Mouse (Mus musculus) embryonic fibroblast, embryonic 13.5 days (primary cell): ENCODE results near the gene Sfrp4.

Experiments used
- CTCF ChIP-seq: IDR thresholded peaks from 2 replicates; pipeline ENCODE4 v1.5.1; 2011; ENCODE audit warnings: mild to moderate bottlenecking, control low read depth, low read length, moderate library complexity, borderline replicate concordance; ENCODE audit not compliant: insufficient read depth
- POLR2A ChIP-seq: IDR thresholded peaks from 2 replicates; pipeline ENCODE4 v1.6.1; 2011; ENCODE audit warnings: low read depth, mild to moderate bottlenecking, control low read depth, low read length, moderate library complexity

DNA sequence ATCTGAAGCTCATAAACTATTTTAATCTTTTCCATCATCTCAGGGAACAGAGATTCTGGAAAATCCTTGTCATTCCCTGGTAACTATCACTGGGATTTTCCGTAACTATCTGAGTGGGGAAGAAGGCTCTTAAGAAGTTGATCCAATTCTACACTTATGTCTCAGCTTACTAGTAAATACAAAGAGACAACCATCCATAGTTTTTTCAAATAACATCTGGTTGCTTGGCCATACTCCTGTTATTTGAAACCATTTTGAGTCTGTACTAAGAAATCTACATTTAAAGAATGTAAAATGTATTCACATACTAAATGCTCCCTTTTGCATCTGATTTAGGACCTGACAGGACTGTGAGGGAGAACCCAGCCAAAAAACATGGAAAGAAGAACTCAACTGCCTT, 9.5 kb upstream of the Sfrp4 start:
- TF ChIP-seq CTCF, result no peak
- no peak for TF ChIP-seq POLR2A
